Comparison of ENCODE assay signal across 24 mouse cellular contexts in the genomic region with DNA sequence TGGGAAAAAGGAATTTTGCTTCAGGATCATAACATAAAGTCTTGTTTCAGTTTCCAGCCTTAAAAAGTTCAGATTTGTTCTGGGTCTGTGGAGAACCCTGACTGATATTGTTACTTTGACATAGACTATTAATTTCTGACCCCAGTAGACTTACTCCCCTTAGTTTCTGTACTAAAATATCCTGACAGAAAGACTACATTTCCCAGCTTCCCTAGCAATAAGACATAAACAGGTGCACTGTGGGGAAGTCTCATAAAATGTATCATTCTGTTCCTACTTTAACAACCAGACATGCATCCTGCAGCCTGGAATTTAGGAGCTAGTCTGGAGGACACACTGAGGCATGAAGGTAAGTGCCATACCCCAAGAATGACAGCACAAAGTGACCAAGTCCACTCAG.
"Had no signal": no experiment of that assay in that cellular context is flagged by ENCODE, and none has a peak within 500 bp of the region (broad histone marks: within the 10 kb centered on the region; RNA-seq: fewer than 3 reads in every experiment).

No protein-coding gene starts in this region.

- H3K36me3 ChIP-seq: embryonic facial prominence, embryonic 10.5 days; embryonic facial prominence, embryonic 12.5 days; embryonic facial prominence, embryonic 13.5 days; embryonic facial prominence, embryonic 15.5 days; forebrain, embryonic 10.5 days; forebrain, embryonic 12.5 days; forebrain, embryonic 15.5 days had no signal

- H3K9me3 ChIP-seq: embryonic facial prominence, embryonic 10.5 days; embryonic facial prominence, embryonic 12.5 days; embryonic facial prominence, embryonic 13.5 days; embryonic facial prominence, embryonic 15.5 days; forebrain, embryonic 10.5 days; forebrain, embryonic 12.5 days; forebrain, embryonic 13.5 days; forebrain, embryonic 15.5 days had no signal

- H3K4me1 ChIP-seq: embryonic facial prominence, embryonic 12.5 days; embryonic facial prominence, embryonic 15.5 days; forebrain, embryonic 12.5 days; forebrain, embryonic 13.5 days; forebrain, embryonic 15.5 days had no signal

- H3K4me3 ChIP-seq: embryonic facial prominence, embryonic 10.5 days; embryonic facial prominence, embryonic 12.5 days; embryonic facial prominence, embryonic 13.5 days; embryonic facial prominence, embryonic 15.5 days; erythroblast, embryonic 14.5 days; forebrain, embryonic 10.5 days; forebrain, embryonic 12.5 days; forebrain, embryonic 13.5 days; forebrain, embryonic 15.5 days; gastrocnemius, adult 2 months; heart, adult 2 months had no signal

- DNase-seq: cerebellum, adult 9-10 months; cerebellum, adult 9-11 months; cerebellum, postnatal 10 days; cerebellum, postnatal 14 days; cerebellum, postnatal 25 days; cerebellum, postnatal 36 days; embryo, embryonic 11 days; forebrain, postnatal 0 days; gastrocnemius, adult 2 months; gastrocnemius, postnatal 10 days; gastrocnemius, postnatal 14 days; gastrocnemius, postnatal 25 days; gastrocnemius, postnatal 36 days; heart, adult 18-20 months; heart, adult 2 months had no signal

- H3K27me3 ChIP-seq: embryonic facial prominence, embryonic 12.5 days; embryonic facial prominence, embryonic 13.5 days; embryonic facial prominence, embryonic 15.5 days; forebrain, embryonic 12.5 days; forebrain, embryonic 13.5 days; forebrain, embryonic 15.5 days had no signal

- H3K9ac ChIP-seq: embryonic facial prominence, embryonic 12.5 days; embryonic facial prominence, embryonic 13.5 days; embryonic facial prominence, embryonic 15.5 days; forebrain, embryonic 12.5 days; forebrain, embryonic 13.5 days; forebrain, embryonic 15.5 days; forebrain, postnatal 0 days had no signal

- H3K27ac ChIP-seq: embryonic facial prominence, embryonic 10.5 days; embryonic facial prominence, embryonic 12.5 days; embryonic facial prominence, embryonic 13.5 days; embryonic facial prominence, embryonic 15.5 days; forebrain, embryonic 10.5 days; forebrain, embryonic 12.5 days; forebrain, embryonic 13.5 days; forebrain, embryonic 15.5 days; gastrocnemius, adult 2 months; heart, adult 2 months had no signal
